Mouse (Mus musculus): ENCODE measurements around the gene Slc4a5.
A peak's percentile ranks its signal among the peaks of the same experiment; 100 is the strongest.

Gene Slc4a5

GRCm38 (mm10) chr6:83233306-83233705 lies 13.7 kb downstream of the Slc4a5 start:
- DNase-seq = no peak

GRCm38 (mm10) chr6:83234280-83234741 lies 14.7 kb downstream of the Slc4a5 start:
- no peak for DNase-seq

GRCm38 (mm10) chr6:83237123-83237522 lies 17.5 kb downstream of the Slc4a5 start:
- DNase-seq = no peak

GRCm38 (mm10) chr6:83244422-83245061 lies 24.9 kb downstream of the Slc4a5 start:
- DNase-seq = no peak

- DNase-seq = peak; percentile 86
These were observed 25.5 kb downstream of the Slc4a5 start for GRCm38 (mm10) chr6:83245134-83245533.

GRCm38 (mm10) chr6:83245997-83246396 lies 26.4 kb downstream of the Slc4a5 start:
- DNase-seq = no peak

GRCm38 (mm10) chr6:83246750-83247149 lies 27.1 kb downstream of the Slc4a5 start:
- no peak for DNase-seq

GRCm38 (mm10) chr6:83247153-83247552 lies 27.5 kb downstream of the Slc4a5 start:
- no peak for DNase-seq

- DNase-seq = no peak
These were observed 34.6 kb downstream of the Slc4a5 start for GRCm38 (mm10) chr6:83254242-83254641.

- no peak for DNase-seq
These were observed 44.9 kb downstream of the Slc4a5 start for GRCm38 (mm10) chr6:83264516-83264915.

GRCm38 (mm10) chr6:83265253-83265652 lies 45.6 kb downstream of the Slc4a5 start:
- DNase-seq = no peak

- no peak for DNase-seq
These were observed 46.0 kb downstream of the Slc4a5 start for GRCm38 (mm10) chr6:83265653-83266052.

- DNase-seq = no peak
These were observed 48.0 kb downstream of the Slc4a5 start for GRCm38 (mm10) chr6:83267616-83268015.

GRCm38 (mm10) chr6:83268144-83269010 lies 48.7 kb downstream of the Slc4a5 start:
- peak; percentile 92 for DNase-seq

- peak; percentile 11 for DNase-seq
These were observed 54.1 kb downstream of the Slc4a5 start for GRCm38 (mm10) chr6:83273733-83274132.

GRCm38 (mm10) chr6:83277151-83277550 lies 57.5 kb downstream of the Slc4a5 start:
- no peak for DNase-seq

GRCm38 (mm10) chr6:83278881-83279280 lies 59.3 kb downstream of the Slc4a5 start:
- DNase-seq = peak; percentile 43

- peak; percentile 14 for DNase-seq
These were observed 60.8 kb downstream of the Slc4a5 start for GRCm38 (mm10) chr6:83280256-83280955.

- DNase-seq = no peak
These were observed 81.0 kb downstream of the Slc4a5 start for GRCm38 (mm10) chr6:83300447-83301229.

- DNase-seq = no peak
These were observed 81.7 kb downstream of the Slc4a5 start for GRCm38 (mm10) chr6:83301294-83301693.

GRCm38 (mm10) chr6:83302264-83302663 lies 82.6 kb downstream of the Slc4a5 start:
- DNase-seq = no peak

GRCm38 (mm10) chr6:83309017-83309416 lies 89.4 kb downstream of the Slc4a5 start:
- no peak for DNase-seq

GRCm38 (mm10) chr6:83311206-83311605 lies 91.6 kb downstream of the Slc4a5 start:
- DNase-seq = no peak
